Mouse (Mus musculus): ENCODE measurements at regions not wholly inside any gene's neighbourhood (a gene's known extent, or its start where the extent isn't known, plus 50 kb on each side); places are given as distances from the start of the nearest gene placed in this dataset.

DNA sequence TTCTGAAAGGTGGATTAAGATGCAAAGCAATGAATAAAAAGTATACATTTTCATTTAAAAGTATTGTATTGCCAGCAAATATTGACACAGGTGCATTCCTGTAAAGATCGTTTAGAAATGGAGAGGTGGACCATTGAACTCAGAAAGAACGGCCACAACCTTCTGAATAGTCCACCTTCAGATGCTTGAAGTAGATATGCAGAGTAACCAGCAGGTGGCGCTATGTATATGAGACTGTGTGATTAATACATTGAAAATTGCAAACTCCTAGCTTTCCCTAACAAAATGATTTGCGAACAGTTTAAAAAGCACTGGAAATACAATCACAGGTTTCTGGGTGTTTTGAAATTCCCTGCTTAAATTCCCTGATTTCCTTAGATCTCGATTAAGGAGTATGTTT is 112.2 kb downstream of the 4933402N22Rik start:
- H3K9ac ChIP-seq (ENCODE audit: low read depth, low read length): no peak overlapping the region
- H3K4me1 ChIP-seq (replicated peaks; ENCODE audit: control insufficient read depth, insufficient read depth, low read length): no peaks in the 10 kb centered on the region
- peak; percentile 84 for TF ChIP-seq CTCF (IDR thresholded peaks at IDR 0.05; ENCODE audit: low read depth)
- no peak overlapping the region for H3K27ac ChIP-seq (ENCODE audit: low read depth, low read length)
- no peak overlapping the region for H3K4me2 ChIP-seq (replicated peaks; ENCODE audit: low read depth)
- no peaks in the 10 kb centered on the region for H3K36me3 ChIP-seq (ENCODE audit: control insufficient read depth, insufficient read depth)
- no peak for ATAC-seq
- H3K4me3 ChIP-seq (ENCODE audit: low read depth, low read length): no peak overlapping the region
- 7% methylated on average over 5 of the region's 5 CpGs for WGBS
- H3K9me3 ChIP-seq (ENCODE audit: control insufficient read depth): no peaks in the 10 kb centered on the region
- no peaks in the 10 kb centered on the region for H3K27me3 ChIP-seq (replicated peaks; ENCODE audit: control insufficient read depth, insufficient read depth, low read length)

DNA sequence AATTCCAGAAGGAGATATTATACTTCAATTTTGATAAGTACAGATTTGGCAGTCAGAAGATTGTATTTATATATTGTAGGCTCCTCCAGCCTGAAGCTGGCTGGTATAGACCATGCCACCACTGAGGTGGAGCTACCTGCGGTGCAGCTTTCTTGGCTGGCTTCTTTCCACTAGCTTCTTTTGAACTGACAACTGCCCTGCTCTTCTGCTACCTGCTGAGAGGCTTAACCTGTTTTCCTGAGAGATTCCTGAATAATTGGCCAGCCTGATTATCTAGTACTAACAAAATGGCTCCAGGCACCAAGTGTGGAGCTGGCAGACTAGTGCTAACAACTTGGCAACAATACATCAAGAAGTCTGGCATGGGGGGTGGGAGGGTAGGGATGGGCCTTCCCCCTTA is 132.0 kb downstream of the 4933402N22Rik start:
- no peak overlapping the region for H3K9ac ChIP-seq (ENCODE audit: low read depth, low read length)
- no peak overlapping the region for H3K4me2 ChIP-seq (replicated peaks; ENCODE audit: low read depth)
- no peaks in the 10 kb centered on the region for H3K27me3 ChIP-seq (replicated peaks; ENCODE audit: control insufficient read depth, insufficient read depth, low read length)
- WGBS: 71% methylated on average over 1 of the region's 1 CpGs
- no peaks in the 10 kb centered on the region for H3K36me3 ChIP-seq (ENCODE audit: control insufficient read depth, insufficient read depth)
- no peaks in the 10 kb centered on the region for H3K4me1 ChIP-seq (replicated peaks; ENCODE audit: control insufficient read depth, insufficient read depth, low read length)
- no peak overlapping the region for H3K27ac ChIP-seq (ENCODE audit: low read depth, low read length)
- ATAC-seq: no peak
- TF ChIP-seq CTCF (IDR thresholded peaks at IDR 0.05; ENCODE audit: low read depth): no peak
- no peak overlapping the region for H3K4me3 ChIP-seq (ENCODE audit: low read depth, low read length)
- H3K9me3 ChIP-seq (ENCODE audit: control insufficient read depth): no peaks in the 10 kb centered on the region

DNA sequence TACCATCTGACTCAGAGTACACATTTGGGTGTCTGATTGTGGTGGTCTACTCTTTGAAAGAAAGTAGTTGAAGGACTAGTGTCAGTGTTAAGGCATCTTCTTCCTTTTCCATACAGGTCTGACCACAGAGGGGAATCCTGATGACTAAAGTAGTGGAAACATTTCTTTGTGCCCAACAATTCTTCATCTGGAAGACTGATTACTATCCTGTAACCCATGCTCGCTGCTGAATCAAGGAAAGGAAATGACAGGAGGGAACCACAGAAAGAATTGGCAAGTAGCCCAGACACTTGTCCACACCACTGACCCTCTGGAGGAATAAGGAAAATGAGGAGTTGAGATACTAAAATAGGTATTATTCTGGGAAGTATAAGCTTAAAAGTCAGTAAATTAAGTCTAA is 162.3 kb downstream of the 4933402N22Rik start:
- Histone ChIP-seq H3K27ac (ENCODE audit: low read depth, low read length) (no peak overlapping the region), H3K9me3 (ENCODE audit: control insufficient read depth) (no peaks in the 10 kb centered on the region), H3K9ac (ENCODE audit: low read depth, low read length) (no peak overlapping the region), H3K4me1 (replicated peaks; ENCODE audit: control insufficient read depth, insufficient read depth, low read length) (no peaks in the 10 kb centered on the region), H3K27me3 (replicated peaks; ENCODE audit: control insufficient read depth, insufficient read depth, low read length) (no peaks in the 10 kb centered on the region), H3K36me3 (ENCODE audit: control insufficient read depth, insufficient read depth) (no peaks in the 10 kb centered on the region), H3K4me2 (replicated peaks; ENCODE audit: low read depth) (no peak overlapping the region), H3K4me3 (ENCODE audit: low read depth, low read length) (no peak overlapping the region)
- TF ChIP-seq CTCF (IDR thresholded peaks at IDR 0.05; ENCODE audit: low read depth): no peak
- 55% methylated on average over 1 of the region's 1 CpGs for WGBS
- no peak for ATAC-seq

DNA sequence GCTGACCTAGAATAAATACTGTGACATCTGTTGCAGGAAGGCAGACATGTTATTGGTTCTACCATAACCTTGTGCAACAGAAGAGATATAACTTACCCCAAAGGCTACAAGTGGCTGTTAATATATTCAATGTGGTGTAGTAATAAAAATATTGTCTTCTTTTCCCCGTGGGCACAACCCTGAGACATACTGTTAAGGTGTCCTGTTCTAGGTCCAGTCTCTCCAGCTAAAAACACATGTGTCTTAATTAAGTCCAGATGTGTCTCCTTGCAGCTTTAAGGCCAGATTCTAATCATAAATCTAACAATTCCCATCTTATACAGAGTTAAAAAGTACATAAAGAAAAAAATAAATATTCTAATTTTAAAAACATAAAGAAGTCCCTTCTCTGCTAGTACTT is 175.8 kb downstream of the 4933402N22Rik start:
- no peak for ATAC-seq
- Histone ChIP-seq H3K27me3 (replicated peaks; ENCODE audit: control insufficient read depth, insufficient read depth, low read length) (no peaks in the 10 kb centered on the region), H3K4me2 (replicated peaks; ENCODE audit: low read depth) (no peak overlapping the region), H3K36me3 (ENCODE audit: control insufficient read depth, insufficient read depth) (no peaks in the 10 kb centered on the region), H3K9me3 (ENCODE audit: control insufficient read depth) (no peaks in the 10 kb centered on the region), H3K27ac (ENCODE audit: low read depth, low read length) (no peak overlapping the region), H3K4me1 (replicated peaks; ENCODE audit: control insufficient read depth, insufficient read depth, low read length) (no peaks in the 10 kb centered on the region), H3K9ac (ENCODE audit: low read depth, low read length) (no peak overlapping the region), H3K4me3 (ENCODE audit: low read depth, low read length) (no peak overlapping the region)
- 79% methylated on average over 1 of the region's 1 CpGs for WGBS
- TF ChIP-seq CTCF (IDR thresholded peaks at IDR 0.05; ENCODE audit: low read depth): no peak

DNA sequence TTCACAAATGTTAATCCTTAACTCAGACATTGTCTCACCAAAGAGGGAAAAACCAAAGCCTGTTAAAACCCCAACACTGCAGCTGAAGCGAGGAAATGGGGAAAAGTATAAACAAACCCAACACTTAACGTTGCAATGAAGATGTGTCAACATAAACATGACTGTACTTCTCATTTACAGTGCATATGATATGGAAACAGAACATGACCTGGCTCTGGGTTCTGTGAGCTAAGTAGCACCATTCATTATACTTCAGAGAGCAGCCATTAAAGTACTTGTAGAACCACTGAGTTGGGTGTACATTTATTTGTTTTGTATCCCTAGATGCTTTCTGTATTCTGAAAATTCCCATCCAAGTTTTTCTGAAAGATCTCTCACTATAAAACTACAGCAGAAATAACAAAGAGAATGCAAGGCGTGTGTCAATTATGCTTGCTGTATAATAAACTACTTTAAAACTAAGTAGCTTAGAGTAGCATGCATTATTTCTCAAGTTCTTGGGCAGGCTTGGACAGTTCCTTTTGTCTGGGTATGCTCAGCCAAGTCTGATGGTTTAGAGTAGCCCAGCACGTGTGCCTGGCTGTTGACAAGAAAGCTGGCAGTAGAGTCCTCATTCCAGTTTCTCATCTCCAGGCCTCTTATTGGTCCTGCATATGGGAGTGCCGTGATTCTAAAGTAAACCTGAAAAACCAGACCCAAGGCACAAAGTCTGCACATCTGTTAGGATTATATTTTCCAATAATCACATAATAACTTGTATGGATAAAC is 198.9 kb downstream of the 4933402N22Rik start:
- no peak overlapping the region for H3K9ac ChIP-seq (ENCODE audit: low read depth, low read length)
- no peak for ATAC-seq
- H3K4me1 ChIP-seq (replicated peaks; ENCODE audit: control insufficient read depth, insufficient read depth, low read length): no peaks in the 10 kb centered on the region
- TF ChIP-seq CTCF (IDR thresholded peaks at IDR 0.05; ENCODE audit: low read depth): no peak
- no peaks in the 10 kb centered on the region for H3K27me3 ChIP-seq (replicated peaks; ENCODE audit: control insufficient read depth, insufficient read depth, low read length)
- H3K4me3 ChIP-seq (ENCODE audit: low read depth, low read length): no peak overlapping the region
- H3K9me3 ChIP-seq (ENCODE audit: control insufficient read depth): no peaks in the 10 kb centered on the region
- no peak overlapping the region for H3K27ac ChIP-seq (ENCODE audit: low read depth, low read length)
- H3K36me3 ChIP-seq (ENCODE audit: control insufficient read depth, insufficient read depth): no peaks in the 10 kb centered on the region
- WGBS: 43% methylated on average over 5 of the region's 5 CpGs
- no peak overlapping the region for H3K4me2 ChIP-seq (replicated peaks; ENCODE audit: low read depth)

DNA sequence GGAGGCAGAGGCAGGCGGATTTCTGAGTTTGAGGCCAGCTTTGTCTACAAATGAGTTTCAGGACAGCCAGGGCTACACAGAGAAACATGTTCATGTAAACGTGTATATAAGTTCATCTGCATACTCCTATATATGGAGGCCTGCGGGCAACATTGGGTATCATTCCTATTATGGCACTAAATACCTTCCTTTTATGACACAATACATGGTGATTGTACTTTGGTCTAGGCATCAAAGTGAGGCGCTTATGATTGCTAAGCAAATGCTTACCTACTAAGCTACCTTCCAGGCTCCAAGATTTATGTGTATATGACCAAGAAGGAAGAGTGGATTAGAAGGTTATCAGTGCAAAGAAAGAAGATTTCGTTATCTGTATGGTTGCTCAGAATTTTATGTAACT is 207.1 kb downstream of the 4933402N22Rik start:
- Histone ChIP-seq H3K4me3 (ENCODE audit: low read depth, low read length) (no peak overlapping the region), H3K27me3 (replicated peaks; ENCODE audit: control insufficient read depth, insufficient read depth, low read length) (no peaks in the 10 kb centered on the region), H3K9ac (ENCODE audit: low read depth, low read length) (no peak overlapping the region), H3K4me1 (replicated peaks; ENCODE audit: control insufficient read depth, insufficient read depth, low read length) (no peaks in the 10 kb centered on the region), H3K9me3 (ENCODE audit: control insufficient read depth) (no peaks in the 10 kb centered on the region), H3K4me2 (replicated peaks; ENCODE audit: low read depth) (no peak overlapping the region), H3K27ac (ENCODE audit: low read depth, low read length) (no peak overlapping the region), H3K36me3 (ENCODE audit: control insufficient read depth, insufficient read depth) (no peaks in the 10 kb centered on the region)
- peak; percentile 31; the same call in 1 of the 2 replicates for ATAC-seq
- 67% methylated on average over 5 of the region's 5 CpGs for WGBS
- no peak for TF ChIP-seq CTCF (IDR thresholded peaks at IDR 0.05; ENCODE audit: low read depth)
